Mouse (Mus musculus) liver, adult 2 months (tissue): ENCODE data around the gene Arhgap17.

Experiments used
- CTCF ChIP-seq: fragments of 200-500 bp; IDR thresholded peaks from 2 replicates; pipeline ENCODE4 v1.5.1; 2011; ENCODE audit warnings: low read depth, low read length, control low read depth
- POLR2A ChIP-seq: fragments of 200-500 bp; IDR thresholded peaks from 2 replicates; pipeline ENCODE4 v1.6.1; 2011; ENCODE audit warnings: low read length, control low read depth; ENCODE audit not compliant: insufficient read depth; ENCODE audit errors: extremely low read depth

- TF ChIP-seq CTCF, result no peak
- no peak for TF ChIP-seq POLR2A
Measured at GRCm38 (mm10) chr7:123365876-123366741, 3.6 kb downstream of the Arhgap17 start.
